Mouse (Mus musculus) inflammation-experienced regulatory T-cells (primary cell): Measurements from ENCODE around the gene Ifi205. TPM values are rescaled to one million over a fixed set of nuclear protein-coding genes. Genes with fewer than 3 reads are reported as not detected.

ENCODE experiments used
- polyA plus RNA-seq, 2 experiments: library from polyadenylated mRNA; unstranded; fragments of 100-300 nt; shearing (Covaris generic); gene quantifications; one replicate each; pipeline ENCODE4 v1.2.1; 2017

The Ifi205 gene
- under 1 TPM in 1 of 2 experiments, not detected in 1; 0.11 TPM for polyA plus RNA-seq

DNA sequence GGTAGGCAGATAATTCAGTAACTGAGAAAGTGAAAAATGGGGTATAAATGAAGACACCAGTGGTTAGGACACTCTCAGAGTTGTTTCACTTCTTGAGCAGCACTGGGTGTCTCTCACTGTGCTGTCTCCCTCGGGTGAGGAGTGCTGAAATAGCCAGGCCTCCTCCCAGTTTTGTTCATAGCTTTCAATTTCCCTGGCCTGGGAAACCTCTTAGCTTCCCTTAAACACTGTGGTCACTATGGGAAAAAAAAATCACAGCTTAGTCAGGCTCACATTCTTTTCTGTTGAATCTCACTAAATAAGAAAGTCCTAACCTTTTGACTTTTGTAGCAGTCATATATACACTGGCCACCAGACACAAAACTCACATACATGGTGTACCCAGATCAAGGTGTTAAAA, at the start of gene Ifi205:
TSS of gene Ifi205 (minus strand) at position 113 of the 400 bp plus-strand sequence.

DNA sequence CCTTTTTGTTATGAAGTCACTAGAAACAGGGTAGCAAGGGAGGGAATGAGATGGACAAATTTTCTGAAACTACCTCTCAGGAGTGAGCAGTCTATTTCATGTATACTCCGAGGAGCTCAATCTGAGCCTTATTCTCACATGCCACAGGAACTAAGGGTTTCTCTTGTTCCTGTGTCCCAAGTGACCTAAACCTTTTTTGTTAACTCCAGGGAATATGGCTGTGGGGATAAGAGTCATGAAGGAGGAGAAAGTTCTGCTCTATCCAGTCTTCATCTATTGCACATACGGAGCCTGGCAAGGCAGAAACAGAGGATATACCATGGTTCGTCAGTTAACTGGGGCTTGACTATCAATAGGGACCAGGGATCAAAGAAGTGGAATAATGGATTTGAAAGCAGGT, 34.7 kb upstream of the Ifi205 start, which contains the start of gene Olfr430:
TSS of gene Olfr430 (plus strand) at position 301 of the 400 bp plus-strand sequence.

DNA sequence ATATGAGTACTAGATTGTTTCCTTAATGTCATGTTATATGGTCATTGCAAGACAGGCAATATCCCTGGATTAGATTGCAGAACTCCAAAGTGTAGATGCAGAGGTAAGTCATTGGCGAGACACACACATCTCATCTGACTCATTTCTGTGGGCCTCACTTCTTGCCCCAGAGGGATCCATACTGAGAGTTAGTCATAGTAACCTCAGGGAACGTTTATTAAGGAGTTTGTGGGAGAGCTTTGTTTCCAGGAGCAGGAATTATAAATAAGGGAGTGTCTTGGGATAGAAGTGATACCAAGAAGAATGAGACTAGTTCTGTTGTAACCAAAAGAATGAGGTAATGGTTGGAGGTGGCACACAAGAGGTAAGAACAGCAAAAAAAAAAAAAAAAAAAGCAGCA, 17.3 kb upstream of the Ifi205 start, which contains the start of gene Olfr432:
TSS of gene Olfr432 (plus strand) at position 313 of the 400 bp plus-strand sequence.

DNA sequence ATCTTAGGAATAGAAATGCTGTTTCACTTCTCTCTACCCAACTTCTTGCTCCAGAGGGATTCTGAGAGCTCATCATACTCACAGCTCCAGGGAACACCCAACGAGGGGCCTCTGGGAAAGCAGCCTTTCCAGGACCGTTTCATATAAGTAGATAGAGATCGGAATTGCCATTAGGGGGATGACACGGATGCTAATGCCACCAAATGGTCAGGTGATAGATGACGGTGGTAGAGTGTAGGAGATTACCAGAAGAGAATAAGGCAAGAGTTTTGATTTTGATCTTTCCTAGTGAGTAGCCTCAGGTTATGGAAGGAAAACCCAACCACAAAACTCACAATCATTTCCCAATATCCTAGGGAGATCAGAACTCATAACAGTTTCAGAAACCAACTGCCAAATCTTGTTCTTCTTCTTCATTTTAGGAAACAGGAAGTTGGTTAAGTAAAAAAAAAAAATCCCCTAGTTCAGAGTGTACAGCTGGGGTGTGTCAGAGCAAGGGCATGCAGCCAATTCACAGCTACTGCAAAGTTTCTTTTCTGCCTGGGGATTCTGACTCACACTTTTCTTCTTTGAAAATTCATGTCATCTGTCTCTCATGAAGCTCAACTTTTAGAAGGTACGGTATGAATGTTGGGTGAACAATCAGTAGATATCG, 9.0 kb upstream of the Ifi205 start, which contains the start of gene Olfr433:
TSS of gene Olfr433 (plus strand) at position 183 of the 655 bp plus-strand sequence.

DNA sequence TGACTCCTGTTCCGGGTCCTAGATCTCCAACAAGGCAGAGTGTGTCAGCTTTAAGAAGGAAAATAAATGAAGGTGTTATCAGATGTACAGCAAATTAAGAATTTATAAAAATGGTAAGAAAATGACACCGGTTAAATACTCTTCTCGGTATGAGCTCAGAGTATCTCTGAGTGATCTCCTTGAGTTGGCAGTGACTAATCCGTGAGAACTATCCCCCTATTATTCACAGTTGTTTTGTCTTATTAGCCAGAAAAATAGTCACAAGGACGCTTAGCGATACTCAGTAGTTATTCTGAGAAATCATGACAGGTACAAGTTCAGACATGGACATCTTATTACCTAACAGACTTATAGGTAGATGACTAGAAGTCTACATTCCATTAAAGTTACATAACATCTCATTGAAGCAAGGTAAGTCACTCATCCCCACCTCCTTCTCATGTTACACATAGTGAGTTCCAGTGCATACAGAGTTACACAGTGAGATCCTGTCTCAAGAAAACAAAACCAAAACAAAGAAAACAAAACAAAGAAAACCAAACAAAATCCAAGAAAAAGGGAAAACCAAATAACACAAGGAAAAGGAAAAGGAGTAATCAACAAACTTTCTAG, 48.8 kb downstream of the Ifi205 start, which contains the start of gene Ifi202b:
TSS of gene Ifi202b (minus strand) at position 51 of the 612 bp plus-strand sequence.

Other genes with a start within 250 kb of the Ifi205 start
- gene Ifi211, start 118.8 kb downstream of the Ifi205 start, polyA plus RNA-seq = 1 to 10 TPM; 1.2 to 4.0 TPM
- gene Mndal, start 89.3 kb downstream of the Ifi205 start, polyA plus RNA-seq = 100 to 1,000 TPM; 354 to 399 TPM
- gene Ifi203, start 89.1 kb downstream of the Ifi205 start, polyA plus RNA-seq = 100 to 1,000 TPM; 293 to 314 TPM
- gene Ifi202b, start 49.1 kb downstream of the Ifi205 start, polyA plus RNA-seq = not detected
- under 1 TPM; 0.13 to 0.55 TPM for gene Olfr433, start 8.9 kb upstream of the Ifi205 start, polyA plus RNA-seq
- gene Olfr432, start 17.4 kb upstream of the Ifi205 start, polyA plus RNA-seq = under 1 TPM in 1 of 2 experiments, not detected in 1; 0.40 TPM
- gene Olfr430, start 34.8 kb upstream of the Ifi205 start, polyA plus RNA-seq = not detected
- gene Olfr429, start 52.5 kb upstream of the Ifi205 start, polyA plus RNA-seq = not detected
- gene Olfr427, start 65.1 kb upstream of the Ifi205 start, polyA plus RNA-seq = under 1 TPM in 1 of 2 experiments, not detected in 1; 0.40 TPM
- not detected for gene Olfr231, start 89.4 kb upstream of the Ifi205 start, polyA plus RNA-seq
- gene Olfr424, start 99.7 kb upstream of the Ifi205 start, polyA plus RNA-seq = under 1 TPM; 0.12 to 0.50 TPM
- gene Olfr420, start 123.8 kb upstream of the Ifi205 start, polyA plus RNA-seq = not detected
- gene Spta1, start 141.0 kb upstream of the Ifi205 start, polyA plus RNA-seq = under 1 TPM; 0.07 to 0.23 TPM
- gene Olfr419, start 220.3 kb upstream of the Ifi205 start, polyA plus RNA-seq = not detected